Mouse (Mus musculus): Measurements from ENCODE around the gene Slc26a6. TPM values are rescaled to one million over a fixed set of nuclear protein-coding genes. Genes with fewer than 3 reads are reported as not detected.

The Slc26a6 gene
- 5.2 and 5.4 TPM in 2 replicates for polyA plus RNA-seq (2015; fragmentation: Nextera tagmentation; extraction: Ambion mirVana)

GRCm38 (mm10) chr9:108852976-108853375 lies at the start of gene Slc26a6:
Slc26a6 (plus strand) TSS chr9:108853283.

GRCm38 (mm10) chr9:108808163-108808665 lies 44.9 kb upstream of the Slc26a6 start, which contains the start of gene Nckipsd:
Nckipsd (plus strand) TSS chr9:108808368.

GRCm38 (mm10) chr9:108825820-108826699 lies 27.0 kb upstream of the Slc26a6 start, which contains the start of gene Celsr3:
Celsr3 (plus strand) TSS chr9:108826320.

DNA sequence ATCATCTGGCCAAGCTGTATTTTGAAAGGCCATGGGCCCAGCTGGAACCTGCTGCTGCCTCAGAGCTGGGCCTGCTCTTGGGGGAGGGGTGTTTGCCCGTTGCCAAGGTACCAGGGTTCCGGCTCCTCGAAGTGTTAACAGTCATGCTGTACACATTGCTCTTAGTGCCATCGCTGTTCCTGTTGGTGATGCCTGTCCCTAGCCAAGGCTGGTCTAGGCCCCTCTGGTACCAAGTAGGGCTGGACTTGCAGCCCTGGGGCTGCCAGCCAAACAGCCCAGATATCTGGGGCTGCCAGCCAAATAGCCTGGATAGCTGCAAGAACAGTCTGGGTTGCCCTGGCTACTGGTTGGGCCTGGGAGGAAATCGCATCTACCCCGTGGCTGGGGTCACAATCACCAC lies 61.4 kb downstream of the Slc26a6 start, which contains the start of gene Tmem89:
Gene Tmem89 (plus strand): TSS at position 129 of the 400 bp plus-strand sequence.

GRCm38 (mm10) chr9:108936418-108937364 lies 83.6 kb downstream of the Slc26a6 start, which contains the start of gene Uqcrc1:
Uqcrc1 (plus strand) TSS chr9:108936633.

DNA sequence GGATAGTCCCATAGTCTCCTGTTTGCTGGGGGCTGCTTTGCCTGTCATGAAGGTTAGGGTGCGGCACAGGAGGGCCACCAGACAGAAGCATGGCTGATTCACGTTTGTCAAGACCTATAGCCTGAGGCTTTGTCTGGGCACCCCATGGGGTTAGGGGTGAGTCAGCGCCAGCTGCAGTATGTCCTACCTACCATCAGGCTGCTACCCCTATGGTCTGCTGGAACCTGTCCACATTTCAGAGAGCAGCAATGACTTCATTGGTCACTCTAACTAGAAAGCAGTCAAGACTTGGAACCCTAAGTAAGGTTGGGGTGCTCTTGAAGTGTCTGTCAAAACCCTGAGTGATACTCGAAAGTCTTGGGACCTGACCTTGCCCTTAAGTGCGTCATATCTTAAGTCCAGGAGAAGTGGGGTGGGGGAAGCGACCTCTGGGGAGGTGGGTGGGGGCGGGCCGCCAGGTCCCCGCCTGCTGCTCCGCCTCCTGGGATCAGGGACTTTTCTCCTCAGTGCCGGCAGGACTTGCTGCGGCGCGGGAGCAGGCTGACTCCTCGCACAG lies 100.1 kb downstream of the Slc26a6 start, which contains the start of gene Col7a1:
Gene Col7a1 (plus strand): TSS at position 506 of the 556 bp plus-strand sequence.

Small RNAs within 50 kb of the gene (microRNA-seq; reads per million reads assigned to microRNA genes)
- gene Gm23156, result not detected

Other genes starting within 250 kb of the Slc26a6 start
- 29.9 and 32.6 TPM in 2 replicates for gene Arih2, start 203.9 kb upstream of the Slc26a6 start, polyA plus RNA-seq (2015; fragmentation: Nextera tagmentation; extraction: Ambion mirVana)
- gene Slc25a20, start 191.2 kb upstream of the Slc26a6 start, polyA plus RNA-seq (2015; fragmentation: Nextera tagmentation; extraction: Ambion mirVana), result 41.8 and 42.2 TPM in 2 replicates
- gene Prkar2a, start 164.0 kb upstream of the Slc26a6 start, polyA plus RNA-seq (2015; fragmentation: Nextera tagmentation; extraction: Ambion mirVana), result 21.9 and 24.5 TPM in 2 replicates
- gene Ip6k2, start 69.5 kb upstream of the Slc26a6 start, polyA plus RNA-seq (2015; fragmentation: Nextera tagmentation; extraction: Ambion mirVana), result 18.0 and 24.5 TPM in 2 replicates
- 6.2 and 10.4 TPM in 2 replicates for gene Nckipsd, start 44.9 kb upstream of the Slc26a6 start, polyA plus RNA-seq (2015; fragmentation: Nextera tagmentation; extraction: Ambion mirVana)
- 0.08 and 0.42 TPM in 2 replicates for gene Celsr3, start 27.0 kb upstream of the Slc26a6 start, polyA plus RNA-seq (2015; fragmentation: Nextera tagmentation; extraction: Ambion mirVana)
- not detected in 2 replicates for gene Tmem89, start 61.3 kb downstream of the Slc26a6 start, polyA plus RNA-seq (2015; fragmentation: Nextera tagmentation; extraction: Ambion mirVana)
- 369 and 386 TPM in 2 replicates for gene Uqcrc1, start 83.3 kb downstream of the Slc26a6 start, polyA plus RNA-seq (2015; fragmentation: Nextera tagmentation; extraction: Ambion mirVana)
- 2.6 and 3.5 TPM in 2 replicates for gene Col7a1, start 100.3 kb downstream of the Slc26a6 start, polyA plus RNA-seq (2015; fragmentation: Nextera tagmentation; extraction: Ambion mirVana)
- gene Ucn2, start 132.7 kb downstream of the Slc26a6 start, polyA plus RNA-seq (2015; fragmentation: Nextera tagmentation; extraction: Ambion mirVana), result not detected in 2 replicates
- 6.9 and 8.0 TPM in 2 replicates for gene Pfkfb4, start 138.5 kb downstream of the Slc26a6 start, polyA plus RNA-seq (2015; fragmentation: Nextera tagmentation; extraction: Ambion mirVana)
- gene Shisa5, start 185.3 kb downstream of the Slc26a6 start, polyA plus RNA-seq (2015; fragmentation: Nextera tagmentation; extraction: Ambion mirVana), result 134 and 166 TPM in 2 replicates
- gene Trex1, start 206.5 kb downstream of the Slc26a6 start, polyA plus RNA-seq (2015; fragmentation: Nextera tagmentation; extraction: Ambion mirVana), result 18.5 and 25.6 TPM in 2 replicates
- 13.7 and 17.2 TPM in 2 replicates for gene Atrip, start 220.8 kb downstream of the Slc26a6 start, polyA plus RNA-seq (2015; fragmentation: Nextera tagmentation; extraction: Ambion mirVana)
- 7.1 and 9.1 TPM in 2 replicates for gene Ccdc51, start 229.2 kb downstream of the Slc26a6 start, polyA plus RNA-seq (2015; fragmentation: Nextera tagmentation; extraction: Ambion mirVana)
- 350 and 394 TPM in 2 replicates for gene Tma7, start 229.3 kb downstream of the Slc26a6 start, polyA plus RNA-seq (2015; fragmentation: Nextera tagmentation; extraction: Ambion mirVana)
- gene Plxnb1, start 242.1 kb downstream of the Slc26a6 start, polyA plus RNA-seq (2015; fragmentation: Nextera tagmentation; extraction: Ambion mirVana), result 3.3 and 3.7 TPM in 2 replicates